Mouse (Mus musculus): ENCODE data around the gene 5530401A14Rik.

DNA sequence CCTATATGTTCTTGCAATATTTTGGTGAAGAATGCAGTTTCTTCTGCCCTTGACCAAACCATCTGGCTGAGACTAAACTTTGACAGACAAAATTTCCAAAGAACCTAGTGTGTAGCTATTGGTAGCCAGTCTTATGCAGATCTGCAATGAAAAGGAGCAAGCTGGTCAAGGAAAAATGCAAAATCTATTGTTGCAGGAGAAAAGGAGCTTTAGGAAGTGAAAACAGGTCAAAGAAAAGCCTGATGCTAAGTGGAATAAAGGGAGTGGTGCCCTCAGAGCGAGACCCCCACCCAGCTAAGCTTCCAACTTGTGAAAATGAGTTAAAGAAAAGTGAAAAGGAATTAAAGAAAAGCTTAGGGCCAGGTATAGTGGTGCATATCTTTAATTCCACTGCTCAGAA lies 28.1 kb upstream of the 5530401A14Rik start:
- no peak for TF ChIP-seq CTCF (IDR thresholded peaks at IDR 0.05; ENCODE audit: low read depth)
- no peak for TF ChIP-seq EP300 (IDR thresholded peaks at IDR 0.05; ENCODE audit: low read depth)

Measured in heart, postnatal 0 days (tissue).